Mouse (Mus musculus): ENCODE measurements around the gene H2-Eb2.

DNA sequence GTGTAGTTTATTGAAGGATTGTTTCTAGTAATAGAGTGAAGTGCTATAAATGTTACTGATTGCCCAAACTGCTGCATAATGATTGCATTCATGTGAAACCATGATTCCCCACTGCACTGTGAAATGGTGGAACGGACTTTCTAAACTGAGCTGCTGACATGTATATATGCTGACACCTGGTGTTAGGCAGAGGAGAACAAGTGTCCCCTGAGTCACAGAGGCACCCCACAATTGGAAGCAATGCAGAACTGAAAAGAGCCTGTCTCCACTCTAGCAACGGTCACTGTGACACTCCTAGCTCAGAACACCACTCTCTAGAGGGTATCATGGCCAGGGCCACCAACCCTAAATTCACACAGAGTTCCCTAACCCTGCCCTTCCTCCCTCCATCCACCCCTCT, 53.3 kb downstream of the H2-Eb2 start:
- TF ChIP-seq POLR2A (IDR thresholded peaks at IDR 0.05; ENCODE audit: control insufficient read depth, low read depth, low read length), result no peak
- no peak for TF ChIP-seq CTCF (IDR thresholded peaks at IDR 0.05; ENCODE audit: control insufficient read depth, insufficient read depth, insufficient replicate concordance, low read depth, low read length)

Measured in testis, adult 2 months (tissue).